Mouse (Mus musculus) ES-E14 (cell line): ENCODE measurements at regions not wholly inside any gene's neighbourhood (a gene's known extent, or its start where the extent isn't known, plus 50 kb on each side); places are given as distances from the start of the nearest gene placed in this dataset.

ENCODE experiments used
- DNase-seq: peaks from one replicate; pipeline ENCODE4 v3.0.0-alpha.2; 2013; ENCODE audit warnings: low read depth, low spot score
- H3K27ac ChIP-seq: 2 replicates; pipeline ENCODE4 v1.5.1; 2012; ENCODE audit warnings: low read depth, mild to moderate bottlenecking, low read length, moderate library complexity, mixed read lengths; ENCODE audit not compliant: poor library complexity, insufficient read depth, severe bottlenecking
- H3K36me3 ChIP-seq: 2 replicates; pipeline ENCODE4 v1.6.1; 2012; ENCODE audit warnings: mild to moderate bottlenecking, low read length, moderate library complexity, mixed read lengths; ENCODE audit not compliant: control insufficient read depth, poor library complexity, insufficient read depth, severe bottlenecking
- H3K4me1 ChIP-seq, 2 experiments: fragments of 150-350 bp in 1 of 2; sonication (generic) in 1 of 2; 2 replicates each; pipeline ENCODE4 v1.6.1; 2012; ENCODE audit warnings: low read length in 2 of 2, mild to moderate bottlenecking in 1 of 2, mixed read lengths in 1 of 2; ENCODE audit not compliant: control insufficient read depth in 2 of 2, insufficient read depth in 2 of 2, poor library complexity in 1 of 2
- H3K4me3 ChIP-seq, 2 experiments: fragments of 150-350 bp in 1 of 2; sonication (generic) in 1 of 2; 2 replicates each; pipeline ENCODE4 v1.5.1; 2012; ENCODE audit warnings: low read length in 2 of 2, low read depth in 1 of 2, mild to moderate bottlenecking in 1 of 2, mixed read lengths in 1 of 2; ENCODE audit not compliant: insufficient read depth in 1 of 2, poor library complexity in 1 of 2, severe bottlenecking in 1 of 2
- H3K9ac ChIP-seq: 2 replicates; pipeline ENCODE4 v1.6.1; 2012; ENCODE audit warnings: low read depth, mild to moderate bottlenecking, low read length, mixed read lengths; ENCODE audit not compliant: poor library complexity, insufficient read depth, severe bottlenecking
- H3K9me3 ChIP-seq: fragments of 150-350 bp; sonication (generic); 2 replicates; pipeline ENCODE4 v1.6.1; 2012; ENCODE audit warnings: low read depth, mild to moderate bottlenecking, low read length; ENCODE audit not compliant: control insufficient read depth, insufficient read depth
- CHD2 ChIP-seq: IDR thresholded peaks from 2 replicates; pipeline ENCODE4 v1.6.1; 2014; ENCODE audit warnings: mild to moderate bottlenecking, low read depth, low read length, inconsistent platforms
- HCFC1 ChIP-seq: IDR thresholded peaks from 2 replicates; pipeline ENCODE4 v1.6.1; 2012; ENCODE audit warnings: low read length, inconsistent platforms, borderline replicate concordance; ENCODE audit not compliant: insufficient read depth
- MAFK ChIP-seq: IDR thresholded peaks from 2 replicates; pipeline ENCODE4 v1.6.1; 2014; ENCODE audit warnings: mild to moderate bottlenecking, low read depth, low read length, inconsistent platforms; ENCODE audit not compliant: insufficient read depth
- ZC3H11A ChIP-seq: IDR thresholded peaks from 2 replicates; pipeline ENCODE4 v1.6.1; 2012; ENCODE audit warnings: low read depth, mild to moderate bottlenecking, inconsistent platforms, low read length, borderline replicate concordance
- ZNF384 ChIP-seq: IDR thresholded peaks from 2 replicates; pipeline ENCODE4 v1.6.1; 2012; ENCODE audit warnings: low read depth, low read length, inconsistent platforms
- in situ Hi-C, 2 experiments: fragments of 600-800 bp; cut with MboI; formaldehyde crosslinking; loops; one replicate each; pipeline ENCODE4 v1.15.1; 2025; ENCODE audit warnings: low sequenced_read_pairs in 2 of 2, inconsistent platforms in 1 of 2; ENCODE audit not compliant: unreplicated experiment in 2 of 2

DNA sequence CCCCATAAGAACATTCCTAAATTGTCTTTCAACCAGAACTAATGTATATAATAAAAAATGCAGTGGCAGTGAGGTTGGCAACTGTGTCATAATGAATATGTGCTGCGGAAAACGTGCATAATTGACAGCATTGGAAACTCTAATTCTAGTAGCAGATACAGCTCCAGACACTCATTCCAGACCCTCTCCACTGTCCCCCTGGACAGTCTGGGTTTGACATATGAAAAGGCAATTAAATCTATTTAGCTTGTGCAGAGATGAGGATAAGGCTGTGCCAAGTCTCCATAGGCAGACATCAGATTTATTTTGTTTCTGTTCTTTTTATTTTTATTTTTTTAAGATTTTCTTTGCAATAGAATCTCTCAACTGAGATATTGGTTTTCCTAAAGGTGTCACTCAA lies 392.3 kb downstream of the Lrriq3 start:
- TF ChIP-seq HCFC1 (no peak), ZNF384 (no peak), ZC3H11A (no peak), MAFK (no peak)
- Histone ChIP-seq H3K4me1 (no peaks in the 10 kb centered on the region), H3K9me3 (no peaks in the 10 kb centered on the region), H3K4me3 (no peak overlapping the region), H3K9ac (no peak overlapping the region), H3K27ac (no peak overlapping the region), H3K36me3 (no peaks in the 10 kb centered on the region)
- no peak for DNase-seq
- in situ Hi-C loops: no loop called here

DNA sequence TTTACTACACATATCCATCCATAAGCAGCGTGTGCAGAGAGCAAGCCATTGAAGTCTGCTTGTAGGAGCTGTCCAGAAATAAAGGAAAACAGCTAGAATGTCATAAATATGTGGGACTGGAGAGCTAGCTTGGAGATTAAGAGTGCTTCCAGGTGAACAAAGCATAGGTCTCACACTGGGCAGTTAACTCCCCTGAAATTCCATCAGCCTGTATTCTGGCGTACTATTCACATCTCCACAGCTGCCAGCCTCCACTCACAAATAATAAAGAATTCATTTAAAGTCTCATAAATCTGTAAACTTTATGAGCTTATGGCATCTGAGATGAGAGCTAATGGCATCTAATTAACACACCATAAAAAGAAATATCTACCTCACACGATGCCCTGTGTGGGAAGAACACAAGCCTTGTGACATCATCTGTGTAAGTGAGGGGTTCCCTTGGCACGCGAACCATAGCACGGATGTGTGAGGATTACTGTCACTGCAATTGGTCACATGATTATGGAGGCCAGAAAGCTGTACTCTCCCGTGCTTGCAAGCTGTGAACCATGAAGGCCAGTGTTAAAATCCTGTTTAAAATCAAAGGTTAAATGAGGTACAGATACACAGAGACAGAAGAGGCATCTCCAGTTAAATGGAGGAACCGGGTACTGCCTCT lies 394.8 kb downstream of the Lrriq3 start:
- no peak overlapping the region for H3K9ac ChIP-seq
- H3K9me3 ChIP-seq: no peaks in the 10 kb centered on the region
- no peak for TF ChIP-seq ZNF384
- TF ChIP-seq HCFC1: no peak
- TF ChIP-seq CHD2: no peak
- TF ChIP-seq MAFK: no peak
- TF ChIP-seq ZC3H11A: no peak
- no peak for DNase-seq
- H3K27ac ChIP-seq: no peak overlapping the region
- no peak overlapping the region for H3K4me3 ChIP-seq
- no peaks in the 10 kb centered on the region for H3K36me3 ChIP-seq
- no peaks in the 10 kb centered on the region for H3K4me1 ChIP-seq
- in situ Hi-C loops: no loop called here

DNA sequence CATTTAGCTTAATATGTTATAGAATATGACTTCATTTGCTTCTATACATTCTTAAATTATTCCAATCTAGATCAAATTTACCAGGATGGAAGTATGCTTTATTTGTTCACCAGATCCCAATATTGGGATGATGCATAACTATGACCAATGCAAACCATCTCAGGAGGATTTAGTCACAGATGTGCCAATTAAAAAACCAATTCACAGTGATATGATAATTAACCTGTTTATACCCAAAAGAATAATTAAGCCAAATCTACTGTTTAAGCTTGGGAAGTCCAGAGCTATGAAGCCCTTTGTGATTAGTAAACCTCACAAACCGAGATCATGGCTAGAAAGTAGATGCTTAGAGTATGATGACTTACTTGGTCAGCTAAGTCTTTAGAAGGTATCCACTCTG lies 397.4 kb downstream of the Lrriq3 start:
- Histone ChIP-seq H3K27ac (no peak overlapping the region), H3K36me3 (no peaks in the 10 kb centered on the region), H3K9me3 (no peaks in the 10 kb centered on the region), H3K4me1 (no peaks in the 10 kb centered on the region), H3K9ac (no peak overlapping the region), H3K4me3 (no peak overlapping the region)
- no peak for DNase-seq
- TF ChIP-seq MAFK (no peak), ZNF384 (no peak), CHD2 (no peak), HCFC1 (no peak), ZC3H11A (no peak)
- in situ Hi-C loops: no loop called here

DNA sequence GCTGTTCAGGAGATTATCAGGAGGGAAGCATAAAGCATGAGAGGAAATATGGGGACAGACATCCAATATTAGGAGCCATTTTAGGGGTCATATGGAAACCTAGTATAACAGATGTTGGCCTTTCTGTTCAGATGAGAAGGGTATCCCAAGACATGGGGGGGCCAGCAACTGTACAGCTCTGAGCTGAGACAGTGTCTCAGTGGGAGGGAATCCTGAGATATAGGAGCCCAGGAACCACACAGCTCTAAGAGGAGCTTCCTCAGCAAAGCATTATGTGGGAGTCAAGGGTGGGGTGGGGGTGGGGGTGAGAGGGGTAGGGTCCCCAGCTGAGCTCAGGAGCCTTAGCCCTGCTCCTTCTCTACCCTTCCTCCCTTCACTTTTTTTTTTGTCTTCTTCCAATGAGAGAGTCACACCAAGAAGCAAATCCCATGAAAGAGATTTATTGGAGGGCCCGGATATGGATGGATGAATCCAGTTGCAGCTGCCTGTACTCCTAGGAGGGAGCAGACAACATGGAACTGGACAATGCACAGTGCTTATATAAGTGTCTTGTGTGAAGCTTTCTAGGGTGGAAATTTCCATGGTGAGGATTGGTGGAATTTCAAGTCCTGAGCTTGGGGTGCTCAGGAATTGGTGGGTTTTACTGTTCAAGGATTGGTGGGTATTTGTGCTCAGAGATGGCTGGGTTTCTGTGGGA lies 417.1 kb downstream of the Lrriq3 start:
- DNase-seq: no peak
- H3K4me1 ChIP-seq: no peaks in the 10 kb centered on the region
- in situ Hi-C loops: no loop called here
- H3K36me3 ChIP-seq: no peaks in the 10 kb centered on the region
- no peak for TF ChIP-seq MAFK
- no peak for TF ChIP-seq CHD2
- TF ChIP-seq ZNF384: no peak
- TF ChIP-seq HCFC1: no peak
- no peak for TF ChIP-seq ZC3H11A
- H3K9me3 ChIP-seq: no peaks in the 10 kb centered on the region
- no peak overlapping the region for H3K9ac ChIP-seq
- no peak overlapping the region for H3K27ac ChIP-seq
- no peak overlapping the region for H3K4me3 ChIP-seq

DNA sequence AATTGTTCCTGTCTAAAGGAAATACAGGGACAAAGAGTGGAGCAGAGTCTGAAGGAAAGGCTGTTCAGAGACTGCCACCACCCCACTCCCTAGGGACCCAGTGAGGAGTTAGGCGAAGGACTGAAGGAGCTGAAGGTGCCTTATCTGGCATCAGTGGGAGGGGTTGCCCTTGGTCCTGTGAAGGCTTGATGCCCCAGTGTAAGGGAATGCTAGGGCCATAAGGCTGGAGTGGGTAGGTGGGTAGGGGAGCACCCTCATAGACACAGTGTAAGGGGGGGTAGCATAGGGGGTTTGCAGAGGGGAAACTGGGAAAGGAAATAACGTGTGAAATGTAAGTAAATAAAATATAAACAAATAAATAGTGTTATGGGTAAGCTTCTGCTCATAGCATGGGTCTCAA lies 420.7 kb downstream of the Lrriq3 start:
- H3K9ac ChIP-seq: no peak overlapping the region
- no peaks in the 10 kb centered on the region for H3K9me3 ChIP-seq
- H3K4me3 ChIP-seq: no peak overlapping the region
- H3K27ac ChIP-seq: no peak overlapping the region
- in situ Hi-C loops: no loop called here
- H3K4me1 ChIP-seq: no peaks in the 10 kb centered on the region
- no peak for TF ChIP-seq MAFK
- no peak for TF ChIP-seq CHD2
- no peak for DNase-seq
- H3K36me3 ChIP-seq: no peaks in the 10 kb centered on the region
